Mouse (Mus musculus) thymus, postnatal 4 days (tissue): Measurements from ENCODE around the gene Parp3.

Experiments
- DNase-seq: peaks from one replicate; pipeline ENCODE4 v3.0.0; 2021

The Parp3 gene

GRCm38 (mm10) chr9:106474456-106474855 lies 2.3 kb downstream of the Parp3 start:
- DNase-seq, result peak; percentile 83

GRCm38 (mm10) chr9:106473753-106474105 lies 3.0 kb downstream of the Parp3 start:
- DNase-seq, result peak; percentile 15

GRCm38 (mm10) chr9:106473081-106473752 lies 3.5 kb downstream of the Parp3 start:
- peak; percentile 6 for DNase-seq

- peak; percentile 6 for DNase-seq
These were observed 4.4 kb downstream of the Parp3 start for GRCm38 (mm10) chr9:106472321-106472720.

- peak; percentile 19 for DNase-seq
These were observed 4.9 kb downstream of the Parp3 start for GRCm38 (mm10) chr9:106471892-106472291.

GRCm38 (mm10) chr9:106470991-106471750 lies 5.6 kb downstream of the Parp3 start:
- DNase-seq, result peak; percentile 7

GRCm38 (mm10) chr9:106469776-106470175 lies 7.0 kb downstream of the Parp3 start:
- DNase-seq, result no peak

- no peak for DNase-seq
These were observed 7.4 kb downstream of the Parp3 start for GRCm38 (mm10) chr9:106469317-106469716.

GRCm38 (mm10) chr9:106467746-106468145 lies 9.0 kb downstream of the Parp3 start:
- no peak for DNase-seq

- no peak for DNase-seq
These were observed 10.0 kb downstream of the Parp3 start for GRCm38 (mm10) chr9:106466721-106467120.

GRCm38 (mm10) chr9:106465571-106466200 lies 11.1 kb downstream of the Parp3 start, which contains the start of gene Gpr62:
TSS of gene Gpr62 (minus strand) at chr9:106465938.
- DNase-seq, result no peak

- peak; percentile 57 for DNase-seq
These were observed 11.8 kb downstream of the Parp3 start for GRCm38 (mm10) chr9:106464751-106465541.

GRCm38 (mm10) chr9:106463122-106464063 lies 13.4 kb downstream of the Parp3 start:
- no peak for DNase-seq

- no peak for DNase-seq
These were observed 14.3 kb downstream of the Parp3 start for GRCm38 (mm10) chr9:106462430-106462800.

- DNase-seq, result no peak
These were observed 14.9 kb downstream of the Parp3 start for GRCm38 (mm10) chr9:106461641-106462429.

- DNase-seq, result no peak
These were observed 15.7 kb downstream of the Parp3 start for GRCm38 (mm10) chr9:106461026-106461415.

- no peak for DNase-seq
These were observed 16.2 kb downstream of the Parp3 start for GRCm38 (mm10) chr9:106460401-106461025.

- DNase-seq, result no peak
These were observed 16.8 kb downstream of the Parp3 start for GRCm38 (mm10) chr9:106459946-106460345.

GRCm38 (mm10) chr9:106457920-106458319 lies 18.8 kb downstream of the Parp3 start:
- DNase-seq, result no peak

GRCm38 (mm10) chr9:106457163-106457559 lies 19.6 kb downstream of the Parp3 start:
- no peak for DNase-seq
